Mouse (Mus musculus) MEL (cell line): ENCODE data around the gene Fgf22. TPM values are rescaled to one million over a fixed set of nuclear protein-coding genes. Genes with fewer than 3 reads are reported as not detected.

Experiments
- DNase-seq: peaks from one replicate; pipeline ENCODE4 v3.0.0; 2011; ENCODE audit warnings: low read depth, low spot score
- H3K27ac ChIP-seq: 2 replicates; pipeline ENCODE4 v1.5.1; 2012; ENCODE audit warnings: low read depth, mild to moderate bottlenecking, control low read depth, low read length, moderate library complexity; ENCODE audit not compliant: control insufficient read depth
- H3K27me3 ChIP-seq, 2 experiments: fragments of 150-350 bp in 1 of 2; sonication (generic) in 1 of 2; 2 replicates each; pipeline ENCODE4 v1.6.1; 2012; ENCODE audit warnings: low read length in 2 of 2, mild to moderate bottlenecking in 2 of 2, improper control_type of control experiment in 1 of 2, moderate library complexity in 1 of 2; ENCODE audit not compliant: insufficient read depth in 2 of 2, control insufficient read depth in 1 of 2
- H3K36me3 ChIP-seq, 2 experiments: 2 replicates each; pipeline ENCODE4 v1.6.1; 2012 to 2014; ENCODE audit warnings: low read length in 2 of 2, improper control_type of control experiment in 1 of 2, inconsistent platforms in 1 of 2, mild to moderate bottlenecking in 1 of 2; ENCODE audit not compliant: insufficient read depth in 2 of 2, control insufficient read depth in 1 of 2
- H3K4me1 ChIP-seq, 2 experiments: fragments of 150-350 bp in 1 of 2; sonication (generic) in 1 of 2; 2 replicates each; pipeline ENCODE4 v1.6.1; 2012; ENCODE audit warnings: low read length in 2 of 2, improper control_type of control experiment in 1 of 2, mild to moderate bottlenecking in 1 of 2; ENCODE audit not compliant: insufficient read depth in 2 of 2, control insufficient read depth in 1 of 2
- H3K4me3 ChIP-seq, 2 experiments: fragments of 150-350 bp in 1 of 2; sonication (generic) in 1 of 2; 2 replicates each; pipeline ENCODE4 v1.5.1; 2012; ENCODE audit warnings: low read depth in 2 of 2, low read length in 2 of 2, mild to moderate bottlenecking in 2 of 2, moderate library complexity in 2 of 2, control low read depth in 1 of 2, improper control_type of control experiment in 1 of 2; ENCODE audit not compliant: control insufficient read depth in 1 of 2, insufficient read depth in 1 of 2
- H3K79me2 ChIP-seq: 2 replicates; pipeline ENCODE4 v1.6.1; 2012; ENCODE audit warnings: mild to moderate bottlenecking, low read length, moderate library complexity; ENCODE audit not compliant: control insufficient read depth, poor library complexity, insufficient read depth
- H3K9ac ChIP-seq: 2 replicates; pipeline ENCODE4 v1.6.1; 2012; ENCODE audit warnings: low read depth, mild to moderate bottlenecking, control low read depth, low read length, moderate library complexity; ENCODE audit not compliant: control insufficient read depth, poor library complexity, severe bottlenecking
- H3K9me3 ChIP-seq: fragments of 150-350 bp; sonication (generic); replicated peaks from 2 replicates; pipeline ENCODE4 v1.6.1; 2012; ENCODE audit warnings: mild to moderate bottlenecking, low read length, improper control_type of control experiment, moderate library complexity; ENCODE audit not compliant: insufficient read depth
- CHD1 ChIP-seq: IDR thresholded peaks from 2 replicates; pipeline ENCODE4 v1.6.1; 2012; ENCODE audit warnings: low read depth, mild to moderate bottlenecking, inconsistent platforms, low read length, improper control_type of control experiment
- E2F4 ChIP-seq: IDR thresholded peaks from 2 replicates; pipeline ENCODE4 v1.6.1; 2011; ENCODE audit warnings: low read depth, low read length, improper control_type of control experiment, borderline replicate concordance
- EP300 ChIP-seq, 2 experiments: IDR thresholded peaks; 2 replicates each; pipeline ENCODE4 v1.6.1; 2011; ENCODE audit warnings: improper control_type of control experiment in 2 of 2, low read length in 2 of 2, low read depth in 1 of 2, mild to moderate bottlenecking in 1 of 2
- ETS1 ChIP-seq: IDR thresholded peaks from 2 replicates; pipeline ENCODE4 v1.6.1; 2012; ENCODE audit warnings: low read depth, mild to moderate bottlenecking, inconsistent platforms, low read length, improper control_type of control experiment, moderate library complexity
- GABPA ChIP-seq: IDR thresholded peaks from 2 replicates; pipeline ENCODE4 v1.6.1; 2012; ENCODE audit warnings: low read depth, mild to moderate bottlenecking, inconsistent platforms, low read length, improper control_type of control experiment, moderate library complexity
- GATA1 ChIP-seq: IDR thresholded peaks from 2 replicates; pipeline ENCODE4 v1.6.1; 2011; ENCODE audit warnings: low read depth, low read length, improper control_type of control experiment
- HCFC1 ChIP-seq: IDR thresholded peaks from 2 replicates; pipeline ENCODE4 v1.6.1; 2012; ENCODE audit warnings: low read depth, mild to moderate bottlenecking, inconsistent platforms, low read length, improper control_type of control experiment, moderate library complexity
- KAT2A ChIP-seq: conservative IDR thresholded peaks from 2 replicates; pipeline ENCODE4 v1.6.1; 2012; ENCODE audit warnings: low read depth, low read length, improper control_type of control experiment, inconsistent platforms
- MAFK ChIP-seq: IDR thresholded peaks from 2 replicates; pipeline ENCODE4 v1.6.1; 2011; ENCODE audit warnings: low read depth, mild to moderate bottlenecking, low read length, improper control_type of control experiment, borderline replicate concordance
- MAX ChIP-seq: IDR thresholded peaks from 2 replicates; pipeline ENCODE4 v1.6.1; 2011; ENCODE audit warnings: low read length, improper control_type of control experiment
- MAZ ChIP-seq: IDR thresholded peaks from 2 replicates; pipeline ENCODE4 v1.6.1; 2012; ENCODE audit warnings: low read depth, mild to moderate bottlenecking, inconsistent platforms, low read length, improper control_type of control experiment
- MEF2A ChIP-seq: IDR thresholded peaks from 2 replicates; pipeline ENCODE4 v1.6.1; 2014; ENCODE audit warnings: low read depth, mild to moderate bottlenecking, inconsistent platforms, low read length, improper control_type of control experiment; ENCODE audit not compliant: poor library complexity, insufficient replicate concordance, severe bottlenecking; ENCODE audit errors: extremely low read depth
- MYB ChIP-seq: IDR thresholded peaks from 2 replicates; pipeline ENCODE4 v1.6.1; 2011; ENCODE audit warnings: mild to moderate bottlenecking, low read depth, low read length, improper control_type of control experiment
- MYC ChIP-seq: IDR thresholded peaks from 2 replicates; pipeline ENCODE4 v1.6.1; 2011; ENCODE audit warnings: low read depth, mild to moderate bottlenecking, low read length, improper control_type of control experiment, moderate library complexity
- NELFE ChIP-seq: IDR thresholded peaks from 2 replicates; pipeline ENCODE4 v1.6.1; 2011; ENCODE audit warnings: low read depth, low read length, improper control_type of control experiment
- NRF1 ChIP-seq: IDR thresholded peaks from 2 replicates; pipeline ENCODE4 v1.6.1; 2014; ENCODE audit warnings: low read depth, mild to moderate bottlenecking, inconsistent platforms, low read length, improper control_type of control experiment, moderate library complexity; ENCODE audit not compliant: poor library complexity, insufficient read depth, severe bottlenecking
- POLR2A ChIP-seq, 2 experiments: IDR thresholded peaks; 2 replicates each; pipeline ENCODE4 v1.6.1; 2011 to 2012; ENCODE audit warnings: low read length in 2 of 2, mild to moderate bottlenecking in 2 of 2, control low read depth in 1 of 2, improper control_type of control experiment in 1 of 2, low read depth in 1 of 2, moderate library complexity in 1 of 2; ENCODE audit not compliant: control insufficient read depth in 1 of 2, insufficient read depth in 1 of 2, poor library complexity in 1 of 2
- POLR2AphosphoS2 ChIP-seq: IDR thresholded peaks from 2 replicates; pipeline ENCODE4 v1.6.1; 2011; ENCODE audit warnings: low read length, improper control_type of control experiment
- POLR2AphosphoS5 ChIP-seq: IDR thresholded peaks from 2 replicates; pipeline ENCODE4 v1.6.1; 2012; ENCODE audit warnings: low read depth, borderline replicate concordance, mild to moderate bottlenecking, inconsistent platforms, low read length, moderate library complexity, mixed read lengths
- RAD21 ChIP-seq: IDR thresholded peaks from 2 replicates; pipeline ENCODE4 v1.6.1; 2011; ENCODE audit warnings: mild to moderate bottlenecking, low read depth, low read length, improper control_type of control experiment
- RCOR1 ChIP-seq: IDR thresholded peaks from 2 replicates; pipeline ENCODE4 v1.6.1; 2012; ENCODE audit warnings: low read depth, mild to moderate bottlenecking, inconsistent platforms, low read length, improper control_type of control experiment
- SMC3 ChIP-seq: IDR thresholded peaks from 2 replicates; pipeline ENCODE4 v1.6.1; 2011; ENCODE audit warnings: low read depth, low read length, improper control_type of control experiment
- TAL1 ChIP-seq: IDR thresholded peaks from 2 replicates; pipeline ENCODE4 v1.6.1; 2012; ENCODE audit warnings: mild to moderate bottlenecking, inconsistent platforms, low read length, moderate library complexity, mixed read lengths
- TBP ChIP-seq: IDR thresholded peaks from 2 replicates; pipeline ENCODE4 v1.8.0; 2011; ENCODE audit warnings: low read depth, low read length, improper control_type of control experiment
- UBTF ChIP-seq: IDR thresholded peaks from 2 replicates; pipeline ENCODE4 v1.6.1; 2012; ENCODE audit warnings: low read depth, mild to moderate bottlenecking, inconsistent platforms, low read length, improper control_type of control experiment, moderate library complexity, borderline replicate concordance; ENCODE audit not compliant: insufficient read depth
- USF1 ChIP-seq: IDR thresholded peaks from 2 replicates; pipeline ENCODE4 v1.6.1; 2014; ENCODE audit warnings: low read depth, mild to moderate bottlenecking, inconsistent platforms, low read length, improper control_type of control experiment, moderate library complexity
- ZC3H11A ChIP-seq: IDR thresholded peaks from 2 replicates; pipeline ENCODE4 v1.6.1; 2012; ENCODE audit warnings: low read depth, mild to moderate bottlenecking, inconsistent platforms, low read length, improper control_type of control experiment
- ZNF384 ChIP-seq: IDR thresholded peaks from 2 replicates; pipeline ENCODE4 v1.6.1; 2012; ENCODE audit warnings: low read depth, mild to moderate bottlenecking, inconsistent platforms, low read length, improper control_type of control experiment
- polyA plus RNA-seq, 2 experiments: library from polyadenylated mRNA; stranded (reverse) in 1 of 2; unstranded in 1 of 2; fragments of >175 nt in 1 of 2; fragments of >200 nt in 1 of 2; gene quantifications; 2 replicates each; pipeline versions ENCODE4 v1.2.1 to v1.2.4; 2012; ENCODE audit warnings: low replicate concordance in 2 of 2, low read depth in 1 of 2; ENCODE audit not compliant: insufficient read length in 2 of 2, insufficient read depth in 1 of 2, missing spikeins in 1 of 2
- total RNA-seq: library from RNA; depleted of rRNA; stranded (reverse); fragments of 300-350 nt; gene quantifications from 2 replicates; pipeline ENCODE4 v1.2.3, GENCODE M21; 2012

The Fgf22 gene
- total and polyA plus RNA-seq, 3 experiments = 0.15 to 0.33 TPM; not detected in 1

GRCm38 (mm10) chr10:79790861-79791260 lies 36.0 kb downstream of the Fgf22 start, which contains the start of gene Prss57:
Prss57 (minus strand) TSS chr10:79790961.
- Histone ChIP-seq H3K4me3 (no peak within 1 kb of the TSS), H3K79me2 (no peaks in the 10 kb centered on the region), H3K4me1 (peaks cover 0 to 10% of the 10 kb centered on the region in 2 experiments; a peak in 3 of 4 replicates), H3K27ac (no peak within 1 kb of the TSS), H3K36me3 (peaks cover 0 to 4% of the 10 kb centered on the region in 2 experiments; a peak in 1 of 4 replicates), H3K9me3 (no peaks in the 10 kb centered on the region), H3K27me3 (no peaks in the 10 kb centered on the region)
- DNase-seq = no peak
- TF ChIP-seq MEF2A (no peak), MYC (no peak), EP300 (IDR thresholded peaks at IDR 0.05; ENCODE audit: low read depth in 1 of 2, low read length in 2 of 2) (no peak), ZC3H11A (no peak), ZNF384 (no peak), MAZ (no peak), GABPA (no peak), E2F4 (no peak), USF1 (no peak), NRF1 (no peak), POLR2AphosphoS5 (no peak), TAL1 (no peak), MAFK (no peak), GATA1 (no peak), NELFE (no peak)
- TF ChIP-seq, all 39 proteins: peak for 0
- no peak within 1 kb of the TSS for H3K9ac ChIP-seq

- Histone ChIP-seq H3K4me3 (no peak overlapping the region; a peak in 1 of 4 replicates), H3K9ac (no peak overlapping the region), H3K36me3 (peaks cover 0 to 4% of the 10 kb centered on the region in 2 experiments; a peak in 1 of 4 replicates), H3K79me2 (no peaks in the 10 kb centered on the region), H3K4me1 (peaks cover 2 to 20% of the 10 kb centered on the region in 2 experiments), H3K27me3 (no peaks in the 10 kb centered on the region), H3K9me3 (no peaks in the 10 kb centered on the region), H3K27ac (no peak overlapping the region)
- peak; percentile 50 for DNase-seq
- TF ChIP-seq POLR2A (IDR thresholded peaks at IDR 0.05; ENCODE audit: control insufficient read depth in 1 of 2, insufficient read depth in 1 of 2, low read depth in 1 of 2, low read length in 2 of 2, poor library complexity in 1 of 2) = no peak
- no peak for TF ChIP-seq CHD1
- TF ChIP-seq TAL1 = no peak
- TF ChIP-seq POLR2AphosphoS2 = no peak
- no peak for TF ChIP-seq SMC3
- no peak for TF ChIP-seq KAT2A
- peak; percentile 96 for TF ChIP-seq MAFK
- TF ChIP-seq UBTF = no peak
- TF ChIP-seq MYB = no peak
- no peak for TF ChIP-seq ZC3H11A
- TF ChIP-seq MAX = no peak
- peak; percentile 69; the same call in 1 of the 2 replicates for TF ChIP-seq ETS1
- TF ChIP-seq GABPA = no peak
- no peak for TF ChIP-seq ZNF384
- no peak for TF ChIP-seq MAZ
- TF ChIP-seq TBP = 0 out of 2 replicates have a peak, but pooled peaks have one; percentile 63
- TF ChIP-seq RAD21 = no peak
- TF ChIP-seq RCOR1 = no peak
- peak; percentile 84 for TF ChIP-seq HCFC1
- no peak for TF ChIP-seq POLR2AphosphoS5
- TF ChIP-seq NELFE = no peak
Observed at GRCm38 (mm10) chr10:79792339-79793040, 37.6 kb downstream of the Fgf22 start.
